8 mouse cellular contexts compared by ENCODE assay signal in genomic region chr9:84296456-84296855, GRCm38 (mm10).
"Had no signal": no experiment of that assay in that cellular context is flagged by ENCODE, and none has a peak within 500 bp of the region (broad histone marks: within the 10 kb centered on the region; RNA-seq: fewer than 3 reads in every experiment).

No protein-coding gene starts in this region.

- DNase-seq: kidney, postnatal 10 days; lung, adult 18-20 months; right cerebral cortex, adult 18-20 months; right cerebral cortex, postnatal 25 days; thymus, postnatal 36 days had no signal

- H3K4me1 ChIP-seq: limb, embryonic 13.5 days had no signal

- H3K4me3 ChIP-seq: limb, embryonic 13.5 days had no signal

- H3K9me3 ChIP-seq: limb, embryonic 13.5 days had no signal

- H3K27me3 ChIP-seq: limb, embryonic 13.5 days had no signal

- H3K27ac ChIP-seq: limb, embryonic 13.5 days; liver, embryonic 14.5 days had no signal

- H3K36me3 ChIP-seq: limb, embryonic 13.5 days had no signal

- ATAC-seq: midbrain, embryonic 16.5 days had no signal

- H3K4me2 ChIP-seq: limb, embryonic 13.5 days had no signal

- H3K9ac ChIP-seq: limb, embryonic 13.5 days; liver, embryonic 14.5 days had no signal
